Mouse (Mus musculus) heart, embryonic 11.5 days (tissue): ENCODE measurements around the gene Cldn34c3. TPM values are rescaled to one million over a fixed set of nuclear protein-coding genes. Genes with fewer than 3 reads are reported as not detected.
"Not testable (repeated sequence)": the region's sequence is repeated elsewhere in the genome, so short reads cannot be mapped to it uniquely, and the experiment has no call there.

Experiments
- ATAC-seq: fragments of 200-750 bp; cut with Nextera tagmentation; replicated peaks from 2 replicates; pipeline ENCODE4 v1.8.0; 2017; ENCODE audit warnings: moderate library complexity; ENCODE audit not compliant: insufficient number of reproducible peaks, low FRiP score, low TSS enrichment
- H3K27ac ChIP-seq: fragments of 300-500 bp; sonication (generic); 2 replicates; pipeline ENCODE4 v1.5.1; 2014; ENCODE audit warnings: mild to moderate bottlenecking, low read depth, low read length
- H3K27me3 ChIP-seq: fragments of 300-500 bp; sonication (generic); 2 replicates; pipeline ENCODE4 v1.6.1; 2014; ENCODE audit warnings: mild to moderate bottlenecking, low read length, mixed read lengths; ENCODE audit not compliant: control insufficient read depth, insufficient read depth
- H3K36me3 ChIP-seq: fragments of 300-500 bp; sonication (generic); 2 replicates; pipeline ENCODE4 v1.6.1; 2014; ENCODE audit warnings: mild to moderate bottlenecking, low read length, moderate library complexity, mixed read lengths; ENCODE audit not compliant: control insufficient read depth, insufficient read depth
- H3K4me1 ChIP-seq: fragments of 300-500 bp; sonication (generic); 2 replicates; pipeline ENCODE4 v1.6.1; 2014; ENCODE audit warnings: low read length; ENCODE audit not compliant: control insufficient read depth, insufficient read depth
- H3K4me2 ChIP-seq: fragments of 300-500 bp; sonication (generic); 2 replicates; pipeline ENCODE4 v1.6.1; 2014; ENCODE audit warnings: mild to moderate bottlenecking, moderate library complexity
- H3K4me3 ChIP-seq: fragments of 300-500 bp; sonication (generic); 2 replicates; pipeline ENCODE4 v1.5.1; 2014; ENCODE audit warnings: low read depth, low read length
- H3K9ac ChIP-seq: fragments of 300-500 bp; sonication (generic); 2 replicates; pipeline ENCODE4 v1.6.1; 2014; ENCODE audit warnings: mild to moderate bottlenecking, low read depth, low read length, moderate library complexity
- H3K9me3 ChIP-seq: fragments of 300-500 bp; sonication (generic); replicated peaks from 2 replicates; pipeline ENCODE4 v1.6.1; 2016; ENCODE audit warnings: low read length; ENCODE audit not compliant: control insufficient read depth
- polyA plus RNA-seq: library from polyadenylated mRNA; unstranded; fragments of >200 nt; fragmentation: Nextera tagmentation; extraction: Ambion mirVana; gene quantifications from 2 replicates; pipeline ENCODE4 v1.2.1, GENCODE M21; 2014

Cldn34c3 gene
- polyA plus RNA-seq: not detected in 2 replicates

DNA sequence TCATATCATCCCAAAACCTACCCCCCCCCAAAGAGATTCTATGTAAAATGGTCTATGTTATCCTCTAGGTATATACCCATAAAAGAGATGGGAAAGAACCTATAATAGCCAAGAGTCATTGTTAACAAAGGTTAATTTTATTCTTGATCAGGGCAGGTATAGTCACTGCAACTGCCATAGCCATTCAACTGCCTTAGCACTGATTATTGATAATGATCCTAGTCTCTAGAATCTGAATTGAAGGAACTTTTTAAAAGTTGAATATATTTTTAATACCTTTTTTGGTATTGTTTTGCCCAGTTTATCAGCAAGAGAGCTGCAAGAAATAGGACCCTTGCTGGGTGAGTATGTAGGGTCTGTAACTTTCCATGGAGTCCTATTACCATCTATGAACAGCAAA lies at the start of gene Cldn34c3:
Gene Cldn34c3 (plus strand): TSS at position 301 of the 400 bp plus-strand sequence.
- H3K4me3 ChIP-seq, H3K9ac ChIP-seq, H3K4me1 ChIP-seq, H3K4me2 ChIP-seq, H3K27ac ChIP-seq, H3K9me3 ChIP-seq, H3K27me3 ChIP-seq, ATAC-seq, H3K36me3 ChIP-seq: not testable (repeated sequence)

Other genes starting within 250 kb of the Cldn34c3 start
- gene Cldn34c2, start 212.0 kb upstream of the Cldn34c3 start, polyA plus RNA-seq: not detected in 2 replicates
- not detected in 2 replicates for gene Gm17467, start 88.9 kb upstream of the Cldn34c3 start, polyA plus RNA-seq